ENCODE assay signal across 11 mouse cellular contexts in the genomic region with DNA sequence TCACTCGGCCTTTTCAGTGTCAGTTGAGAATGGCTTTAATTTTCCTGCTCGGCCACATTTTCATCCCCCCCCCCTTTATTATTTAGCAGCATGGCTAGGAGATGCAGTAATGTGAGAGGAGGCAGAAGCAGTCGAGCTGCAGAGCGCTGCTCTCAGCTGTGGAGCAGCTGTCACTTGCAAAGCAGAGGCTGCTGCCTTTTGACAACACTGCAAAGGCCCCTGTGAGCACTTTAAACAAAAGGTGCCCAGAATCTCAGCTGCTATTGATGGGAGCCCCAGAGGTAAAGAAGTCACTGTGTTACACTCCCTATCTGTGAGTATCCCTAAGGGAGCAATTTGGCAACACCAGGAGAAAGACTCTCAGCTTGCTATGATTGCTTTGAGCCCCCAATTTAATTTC. TPM values are rescaled to one million over a fixed set of nuclear protein-coding genes. Genes with fewer than 3 reads are reported as not detected.
DNase-seq lines count a peak whose midpoint lies in the region; ATAC-seq lines count a peak whose summit lies in the region.
"Had no signal": no experiment of that assay in that cellular context is flagged by ENCODE, and none has a peak within 500 bp of the region (broad histone marks: within the 10 kb centered on the region; RNA-seq: fewer than 3 reads in every experiment).

No protein-coding gene starts in this region.

- intact Hi-C loops in heart, postnatal 25 days (cut with DNase I) = no loop called here

- peaks cover 63% of the 10 kb centered on the region for H3K4me1 ChIP-seq in heart, embryonic 16.5 days (ENCODE audit: control insufficient read depth, insufficient read depth, low read length)
- peaks cover 45% of the 10 kb centered on the region for H3K4me1 ChIP-seq in embryonic facial prominence, embryonic 12.5 days
- H3K4me1 ChIP-seq in hindbrain, embryonic 11.5 days (replicated peaks; ENCODE audit: control insufficient read depth, insufficient read depth, low read length) = peaks cover 18% of the 10 kb centered on the region
- peaks cover 79% of the 10 kb centered on the region for H3K4me1 ChIP-seq in midbrain, embryonic 13.5 days (replicated peaks)

- H3K9me3 ChIP-seq in heart, embryonic 16.5 days (replicated peaks; ENCODE audit: control insufficient read depth, low read length) = no peaks in the 10 kb centered on the region
- H3K9me3 ChIP-seq in embryonic facial prominence, embryonic 12.5 days = no peaks in the 10 kb centered on the region
- no peaks in the 10 kb centered on the region for H3K9me3 ChIP-seq in hindbrain, embryonic 11.5 days (ENCODE audit: control insufficient read depth, low read length)
- no peaks in the 10 kb centered on the region for H3K9me3 ChIP-seq in midbrain, embryonic 13.5 days

- peak overlapping the region; percentile 82 for H3K4me2 ChIP-seq in heart, embryonic 16.5 days (ENCODE audit: low read depth, low read length)
- H3K4me2 ChIP-seq in embryonic facial prominence, embryonic 12.5 days (replicated peaks) = peak overlapping the region; percentile 28
- H3K4me2 ChIP-seq in hindbrain, embryonic 11.5 days (replicated peaks; ENCODE audit: low read depth, low read length) = no peak overlapping the region
- H3K4me2 ChIP-seq in midbrain, embryonic 13.5 days (replicated peaks) = peak overlapping the region; percentile 24

- H3K9ac ChIP-seq in heart, embryonic 16.5 days (ENCODE audit: low read length) = peak overlapping the region; percentile 46
- H3K9ac ChIP-seq in embryonic facial prominence, embryonic 12.5 days = no peak overlapping the region
- H3K9ac ChIP-seq in hindbrain, embryonic 11.5 days (ENCODE audit: low read depth, low read length) = 0 out of 2 replicates have a peak overlapping the region, but pooled peaks have one; percentile 23
- H3K9ac ChIP-seq in midbrain, embryonic 13.5 days (replicated peaks) = 0 out of 2 replicates have a peak overlapping the region, but pooled peaks have one; percentile 44

- H3K27me3 ChIP-seq in heart, embryonic 16.5 days (ENCODE audit: control insufficient read depth, insufficient read depth, low read length) = no peaks in the 10 kb centered on the region
- peaks cover 7% of the 10 kb centered on the region for H3K27me3 ChIP-seq in embryonic facial prominence, embryonic 12.5 days
- H3K27me3 ChIP-seq in hindbrain, embryonic 11.5 days (ENCODE audit: control insufficient read depth, insufficient read depth, low read length) = peaks cover 2% of the 10 kb centered on the region; the same call in 1 of the 2 replicates
- H3K27me3 ChIP-seq in midbrain, embryonic 13.5 days = peaks cover 5% of the 10 kb centered on the region; the same call in 1 of the 2 replicates

- peak overlapping the region; percentile 76 for H3K27ac ChIP-seq in heart, embryonic 16.5 days (ENCODE audit: low read length)
- H3K27ac ChIP-seq in embryonic facial prominence, embryonic 12.5 days = peak overlapping the region; percentile 41; the same call in 1 of the 2 replicates
- H3K27ac ChIP-seq in hindbrain, embryonic 11.5 days (ENCODE audit: low read depth, low read length) = peak overlapping the region; percentile 47
- H3K27ac ChIP-seq in midbrain, embryonic 13.5 days = peak overlapping the region; percentile 83

- H3K4me3 ChIP-seq in heart, embryonic 16.5 days (ENCODE audit: low read length) = peak overlapping the region; percentile 23; the same call in 1 of the 2 replicates
- H3K4me3 ChIP-seq in embryonic facial prominence, embryonic 12.5 days = no peak overlapping the region
- H3K4me3 ChIP-seq in hindbrain, embryonic 11.5 days (ENCODE audit: low read depth, low read length) = no peak overlapping the region
- H3K4me3 ChIP-seq in midbrain, embryonic 13.5 days (replicated peaks) = 0 out of 2 replicates have a peak overlapping the region, but pooled peaks have one; percentile 1

- no peak for DNase-seq in heart, postnatal 25 days (ENCODE audit: low spot score)
- DNase-seq in hindbrain, embryonic 11.5 days (ENCODE audit: low spot score) = peak; percentile 62
- DNase-seq in kidney, postnatal 10 days = no peak
- no peak for DNase-seq in cerebellum, adult 11 months
- DNase-seq in cerebellum, postnatal 4 days (ENCODE audit: low spot score in 2 of 2) = no peak
- DNase-seq: adrenal gland, postnatal 14 days had no signal

- no peaks in the 10 kb centered on the region for H3K36me3 ChIP-seq in heart, embryonic 16.5 days (ENCODE audit: control insufficient read depth, insufficient read depth)
- no peaks in the 10 kb centered on the region for H3K36me3 ChIP-seq in embryonic facial prominence, embryonic 12.5 days
- no peaks in the 10 kb centered on the region for H3K36me3 ChIP-seq in hindbrain, embryonic 11.5 days (ENCODE audit: control insufficient read depth, insufficient read depth, low read length)
- H3K36me3 ChIP-seq in midbrain, embryonic 13.5 days = no peaks in the 10 kb centered on the region

- ATAC-seq in heart, embryonic 16.5 days (replicated peaks; ENCODE audit: extremely low read depth, insufficient read depth, low FRiP score) = no peak
- no peak for ATAC-seq in embryonic facial prominence, embryonic 12.5 days (ENCODE audit: insufficient number of reproducible peaks, insufficient read depth, low FRiP score, low TSS enrichment)
- peak; percentile 55; the same call in 1 of the 2 replicates for ATAC-seq in hindbrain, embryonic 11.5 days (ENCODE audit: low FRiP score)
- peak; percentile 31; the same call in 1 of the 2 replicates for ATAC-seq in midbrain, embryonic 13.5 days

- 23% methylated on average over 4 of the region's 4 CpGs for WGBS in heart, embryonic 16.5 days
- WGBS in embryonic facial prominence, embryonic 12.5 days = 12% methylated on average over 4 of the region's 4 CpGs
- WGBS in hindbrain, embryonic 11.5 days = 24% methylated on average over 4 of the region's 4 CpGs
- 13% methylated on average over 4 of the region's 4 CpGs for WGBS in midbrain, embryonic 13.5 days

RNA-seq across cellular contexts. Expression of a gene that starts 3.1 kb away (rescaled TPM):
- polyA plus RNA-seq in heart, embryonic 16.5 days (2015; fragmentation: Nextera tagmentation; extraction: Ambion mirVana) = 129 and 134 TPM in 2 replicates
- total RNA-seq in heart, postnatal 25 days (2021) = 1 to 10 TPM; 2.8 to 3.0 TPM
- 136 and 149 TPM in 2 replicates for polyA plus RNA-seq in embryonic facial prominence, embryonic 12.5 days (2016; fragmentation: Nextera tagmentation; extraction: Ambion mirVana)
- 161 and 202 TPM in 2 replicates for polyA plus RNA-seq in hindbrain, embryonic 11.5 days (2014; fragmentation: Nextera tagmentation; extraction: Ambion mirVana)
- 118 and 125 TPM in 2 replicates for polyA plus RNA-seq in midbrain, embryonic 13.5 days (2015; fragmentation: Nextera tagmentation; extraction: Ambion mirVana)

RNA-seq across cellular contexts. Expression of a gene that starts 21.8 kb away (rescaled TPM):
- 1.6 TPM in 2 replicates for polyA plus RNA-seq in heart, embryonic 16.5 days (2015; fragmentation: Nextera tagmentation; extraction: Ambion mirVana)
- total RNA-seq in heart, postnatal 25 days (2021) = under 1 TPM; 0.48 to 0.55 TPM
- 6.2 and 6.7 TPM in 2 replicates for polyA plus RNA-seq in embryonic facial prominence, embryonic 12.5 days (2016; fragmentation: Nextera tagmentation; extraction: Ambion mirVana)
- 14.4 and 21.0 TPM in 2 replicates for polyA plus RNA-seq in hindbrain, embryonic 11.5 days (2014; fragmentation: Nextera tagmentation; extraction: Ambion mirVana)
- polyA plus RNA-seq in midbrain, embryonic 13.5 days (2015; fragmentation: Nextera tagmentation; extraction: Ambion mirVana) = 48.0 and 54.5 TPM in 2 replicates

RNA-seq across cellular contexts. Expression of a gene that starts 47.1 kb away (rescaled TPM):
- polyA plus RNA-seq in heart, embryonic 16.5 days (2015; fragmentation: Nextera tagmentation; extraction: Ambion mirVana) = not detected in 2 replicates
- not detected for total RNA-seq in heart, postnatal 25 days (2021)
- polyA plus RNA-seq in embryonic facial prominence, embryonic 12.5 days (2016; fragmentation: Nextera tagmentation; extraction: Ambion mirVana) = 0.08 TPM in 1 of 2 replicates, not detected in the other
- polyA plus RNA-seq in hindbrain, embryonic 11.5 days (2014; fragmentation: Nextera tagmentation; extraction: Ambion mirVana) = 1.0 and 1.7 TPM in 2 replicates
- polyA plus RNA-seq in midbrain, embryonic 13.5 days (2015; fragmentation: Nextera tagmentation; extraction: Ambion mirVana) = 0.71 and 0.99 TPM in 2 replicates
- total RNA-seq: adrenal gland, postnatal 14 days; gastrocnemius, postnatal 4 days; layer of hippocampus, postnatal 25 days had no signal

RNA-seq across cellular contexts. Expression of a gene that starts 53.6 kb away (rescaled TPM):
- polyA plus RNA-seq in heart, embryonic 16.5 days (2015; fragmentation: Nextera tagmentation; extraction: Ambion mirVana) = 21.7 and 21.9 TPM in 2 replicates
- total RNA-seq in heart, postnatal 25 days (2021) = 10 to 100 TPM; 23.5 to 25.3 TPM
- polyA plus RNA-seq in embryonic facial prominence, embryonic 12.5 days (2016; fragmentation: Nextera tagmentation; extraction: Ambion mirVana) = 67.4 and 80.2 TPM in 2 replicates
- 99.1 and 103 TPM in 2 replicates for polyA plus RNA-seq in hindbrain, embryonic 11.5 days (2014; fragmentation: Nextera tagmentation; extraction: Ambion mirVana)
- 137 and 145 TPM in 2 replicates for polyA plus RNA-seq in midbrain, embryonic 13.5 days (2015; fragmentation: Nextera tagmentation; extraction: Ambion mirVana)

RNA-seq across cellular contexts. Expression of a gene that starts 57.0 kb away (rescaled TPM):
- not detected in 2 replicates for polyA plus RNA-seq in heart, embryonic 16.5 days (2015; fragmentation: Nextera tagmentation; extraction: Ambion mirVana)
- 1 to 10 TPM; 2.8 to 4.2 TPM for total RNA-seq in heart, postnatal 25 days (2021)
- polyA plus RNA-seq in embryonic facial prominence, embryonic 12.5 days (2016; fragmentation: Nextera tagmentation; extraction: Ambion mirVana) = not detected in 2 replicates
- polyA plus RNA-seq in hindbrain, embryonic 11.5 days (2014; fragmentation: Nextera tagmentation; extraction: Ambion mirVana) = not detected in 2 replicates
- polyA plus RNA-seq in midbrain, embryonic 13.5 days (2015; fragmentation: Nextera tagmentation; extraction: Ambion mirVana) = not detected in 2 replicates

Comparison
In these comparisons a context has a peak if more than half of its experiments do, and no peak if none do; other contexts are left out.
1. ATAC-seq: peak in hindbrain, embryonic 11.5 days (single experiment) and midbrain, embryonic 13.5 days (single experiment); none in heart, embryonic 16.5 days (single experiment) and embryonic facial prominence, embryonic 12.5 days (single experiment).
2. H3K4me3 ChIP-seq: peak in heart, embryonic 16.5 days (single experiment) and midbrain, embryonic 13.5 days (single experiment); none in embryonic facial prominence, embryonic 12.5 days (single experiment) and hindbrain, embryonic 11.5 days (single experiment).
3. Peak in every context shown above with its lines, with median percentiles within 50 percentile points of each other: H3K27ac ChIP-seq.